Mouse (Mus musculus): ENCODE data around the gene Ccdc106. TPM values are rescaled to one million over a fixed set of nuclear protein-coding genes. Genes with fewer than 3 reads are reported as not detected.
"Not testable (repeated sequence)": the region's sequence is repeated elsewhere in the genome, so short reads cannot be mapped to it uniquely, and the experiment has no call there.

Ccdc106 gene
- total RNA-seq, 2 experiments from 2014 or later: 53.3 to 59.1 TPM

DNA sequence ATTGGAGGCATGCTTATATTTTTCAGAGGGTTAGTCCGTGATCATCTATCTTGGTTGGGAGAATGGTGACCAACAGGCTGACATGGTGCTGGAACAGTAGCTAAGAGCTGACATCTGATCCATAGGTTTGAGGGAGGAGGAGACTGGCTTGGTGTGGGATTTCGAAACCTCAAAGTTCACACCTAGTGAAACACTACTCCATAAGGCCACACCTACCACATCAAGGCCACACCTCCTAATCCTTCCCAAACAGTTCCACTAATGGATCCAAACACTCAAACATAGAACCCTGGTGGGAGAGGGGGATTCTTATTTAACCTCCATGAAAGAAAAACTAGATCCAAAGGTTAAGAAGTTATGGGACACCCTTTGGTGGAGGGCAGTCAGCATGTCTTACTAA lies 3.4 kb upstream of the Ccdc106 start:
- TF ChIP-seq CTCF (IDR thresholded peaks at IDR 0.05): no peak
- no peak for DNase-seq (ENCODE audit: extremely low spot score in 1 of 2, low spot score in 2 of 2)
- intact Hi-C loops (cut with DNase I): no loop called here

DNA sequence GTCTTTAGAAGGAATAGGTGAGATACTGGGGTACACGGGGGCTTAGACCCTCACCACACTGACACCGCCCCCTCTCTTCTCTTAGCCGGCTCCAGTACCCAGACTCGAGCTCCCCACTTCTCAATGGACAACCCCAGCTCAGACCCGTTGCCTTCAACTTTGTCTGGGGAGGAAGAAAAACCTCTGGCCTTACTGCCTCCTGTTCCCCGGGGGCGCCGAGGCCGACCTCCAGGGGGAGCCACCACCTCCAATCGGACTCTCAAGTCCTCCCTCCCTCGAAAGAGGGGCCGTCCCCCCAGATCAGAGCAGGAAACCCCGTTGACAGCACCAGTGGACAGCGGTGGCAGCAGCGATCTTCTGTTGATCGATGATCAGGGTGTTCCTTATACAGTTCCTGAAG lies 3.0 kb upstream of the Ccdc106 start:
- Histone ChIP-seq H3K27ac (no peak overlapping the region), H3K4me3 (no peak overlapping the region)
- TF ChIP-seq CTCF (IDR thresholded peaks at IDR 0.05): peak; percentile 22
- DNase-seq (ENCODE audit: extremely low spot score in 1 of 2, low spot score in 2 of 2): no peak
- intact Hi-C loops (cut with DNase I): no loop called here

More for the DNA sequence above, 3.4 kb upstream of the Ccdc106 start:
- H3K27ac ChIP-seq: no peak overlapping the region
- no peak overlapping the region for H3K4me3 ChIP-seq

DNA sequence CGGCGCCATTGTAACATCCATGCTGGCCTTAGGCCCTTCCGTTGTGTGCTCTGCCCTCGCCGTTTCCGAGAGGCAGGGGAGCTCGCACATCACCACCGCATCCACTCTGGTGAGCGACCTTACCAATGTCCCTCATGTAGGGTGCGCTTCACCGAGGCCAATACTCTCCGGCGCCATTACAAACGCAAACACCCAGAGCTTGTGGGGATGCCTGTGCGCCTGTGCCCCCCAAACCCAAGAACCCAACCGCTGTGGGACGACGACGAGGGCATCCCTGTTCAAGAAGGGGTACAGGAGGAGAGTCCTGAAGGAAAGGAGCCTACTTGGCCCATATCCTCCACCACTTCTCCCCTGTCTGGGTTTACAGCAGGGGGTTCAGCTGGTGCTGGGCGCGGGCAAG lies 2.4 kb upstream of the Ccdc106 start:
- DNase-seq (ENCODE audit: extremely low spot score in 1 of 2, low spot score in 2 of 2): no peak
- intact Hi-C loops (cut with DNase I): no loop called here
- Histone ChIP-seq H3K4me3 (no peak overlapping the region), H3K27ac (no peak overlapping the region)
- TF ChIP-seq CTCF (IDR thresholded peaks at IDR 0.05): no peak

DNA sequence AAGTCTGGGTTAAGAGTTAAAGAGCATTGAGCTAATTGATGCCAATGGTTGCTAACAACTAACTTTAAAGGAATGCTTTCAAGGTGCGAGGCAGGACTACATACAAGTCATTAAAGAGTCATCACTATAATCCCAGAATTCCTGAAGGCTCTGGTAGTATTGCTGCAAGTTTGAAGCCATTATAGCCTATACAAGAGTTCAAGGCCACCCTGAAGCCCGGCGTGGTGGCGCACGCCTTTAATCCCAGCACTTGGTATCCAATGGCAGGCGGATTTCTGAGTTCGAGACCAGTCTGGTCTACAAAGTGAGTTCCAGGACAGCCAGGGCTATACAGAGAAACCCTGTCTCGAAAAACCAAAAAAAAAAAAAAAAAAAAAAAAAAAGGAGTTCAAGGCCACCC lies 777 bp upstream of the Ccdc106 start:
- intact Hi-C loops (cut with DNase I): not testable (repeated sequence)

DNA sequence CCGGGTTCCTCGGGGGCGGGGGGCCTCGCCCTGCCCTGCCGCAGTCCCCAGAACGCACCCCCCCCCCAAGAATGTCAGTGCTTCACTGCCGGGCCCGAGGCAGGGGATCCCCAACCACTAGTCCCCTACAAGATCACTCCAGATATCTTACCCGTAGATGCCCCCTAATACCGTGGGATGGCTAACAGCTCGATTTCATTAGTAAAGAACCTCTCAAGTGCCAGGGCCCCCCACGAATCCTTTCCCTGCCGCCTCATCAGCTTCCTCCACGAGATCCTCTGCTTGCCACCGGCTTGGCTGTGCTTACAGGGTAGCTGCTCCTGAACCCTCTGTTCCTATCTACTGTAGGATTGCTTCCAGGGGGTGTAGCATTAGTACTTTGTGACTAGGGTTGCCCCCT lies 332 bp downstream of the Ccdc106 start:
- Histone ChIP-seq H3K27ac (peak overlapping the region; percentile 96), H3K4me3 (peak overlapping the region; percentile 76)
- TF ChIP-seq CTCF (IDR thresholded peaks at IDR 0.05): no peak
- DNase-seq (ENCODE audit: extremely low spot score in 1 of 2, low spot score in 2 of 2): no peak
- intact Hi-C loops (cut with DNase I): loop anchor here (2.0 kb wide), 2 partner anchors 16 to 40 kb away; no protein-coding TSS in a partner anchor

More for the DNA sequence above, 777 bp upstream of the Ccdc106 start:
- DNase-seq (ENCODE audit: extremely low spot score in 1 of 2, low spot score in 2 of 2): not testable (repeated sequence)
- H3K27ac ChIP-seq: peak overlapping the region; percentile 51
- H3K4me3 ChIP-seq: peak overlapping the region; percentile 76

DNA sequence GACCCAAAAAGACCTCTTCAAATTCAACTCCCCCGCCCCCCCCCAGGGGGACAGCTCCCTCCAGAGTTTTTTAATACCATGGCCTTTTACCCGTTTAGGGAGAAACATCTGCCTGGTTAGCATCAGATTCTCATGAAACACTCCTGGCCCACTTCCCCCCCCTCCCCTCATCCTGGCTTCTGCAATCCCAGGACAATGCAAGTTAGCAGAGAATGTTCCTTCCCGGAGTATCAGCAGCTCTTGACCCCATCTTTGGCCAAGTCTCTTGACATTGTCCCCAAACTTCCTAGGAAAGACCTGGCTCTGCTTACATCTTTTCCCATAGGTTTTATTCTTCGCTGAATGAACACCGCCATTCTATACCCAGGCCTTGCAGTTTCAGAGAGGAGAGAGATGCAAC lies 844 bp downstream of the Ccdc106 start:
- no peak for DNase-seq (ENCODE audit: extremely low spot score in 1 of 2, low spot score in 2 of 2)
- peak overlapping the region; percentile 96; the same call in 1 of the 2 replicates for H3K27ac ChIP-seq
- peak overlapping the region; percentile 76 for H3K4me3 ChIP-seq
- intact Hi-C loops (cut with DNase I): loop anchor here (2.0 kb wide), 2 partner anchors 16 to 40 kb away; no protein-coding TSS in a partner anchor
- no peak for TF ChIP-seq CTCF (IDR thresholded peaks at IDR 0.05)

DNA sequence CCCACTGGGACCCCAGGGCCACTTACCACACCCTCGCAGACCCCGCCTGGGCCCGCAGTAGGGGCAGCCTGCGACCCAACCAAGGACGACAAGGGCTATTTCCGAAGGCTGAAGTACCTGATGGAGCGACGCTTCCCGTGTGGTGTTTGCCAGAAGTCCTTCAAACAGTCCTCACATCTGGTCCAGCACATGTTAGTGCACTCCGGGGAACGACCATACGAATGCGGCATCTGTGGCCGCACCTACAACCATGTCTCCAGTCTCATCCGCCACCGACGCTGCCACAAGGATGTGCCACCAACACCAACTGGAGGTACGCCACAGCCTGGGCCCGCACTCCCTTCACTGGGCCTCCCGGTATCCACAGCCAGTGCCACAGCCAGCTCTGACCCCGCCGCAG lies 9.2 kb downstream of the Ccdc106 start:
- TF ChIP-seq CTCF (IDR thresholded peaks at IDR 0.05): no peak
- no peak for DNase-seq (ENCODE audit: extremely low spot score in 1 of 2, low spot score in 2 of 2)
- intact Hi-C loops (cut with DNase I): no loop called here
- Histone ChIP-seq H3K27ac (no peak overlapping the region), H3K4me3 (no peak overlapping the region)

DNA sequence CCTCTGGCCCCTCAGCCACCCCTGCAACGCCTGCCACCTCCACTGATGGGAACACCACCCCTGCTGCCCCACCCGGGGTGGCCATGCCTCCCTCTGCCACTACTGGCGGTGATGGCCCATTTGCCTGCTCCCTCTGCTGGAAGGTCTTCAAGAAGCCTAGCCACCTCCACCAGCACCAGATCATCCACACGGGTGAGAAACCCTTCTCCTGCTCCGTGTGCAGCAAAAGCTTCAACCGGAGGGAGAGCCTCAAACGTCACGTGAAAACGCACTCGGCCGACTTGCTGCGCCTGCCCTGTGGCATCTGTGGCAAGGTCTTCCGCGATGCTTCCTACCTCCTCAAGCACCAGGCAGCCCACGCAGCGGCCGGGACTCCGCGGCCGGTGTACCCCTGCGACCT lies 9.6 kb downstream of the Ccdc106 start:
- no peak for TF ChIP-seq CTCF (IDR thresholded peaks at IDR 0.05)

DNA sequence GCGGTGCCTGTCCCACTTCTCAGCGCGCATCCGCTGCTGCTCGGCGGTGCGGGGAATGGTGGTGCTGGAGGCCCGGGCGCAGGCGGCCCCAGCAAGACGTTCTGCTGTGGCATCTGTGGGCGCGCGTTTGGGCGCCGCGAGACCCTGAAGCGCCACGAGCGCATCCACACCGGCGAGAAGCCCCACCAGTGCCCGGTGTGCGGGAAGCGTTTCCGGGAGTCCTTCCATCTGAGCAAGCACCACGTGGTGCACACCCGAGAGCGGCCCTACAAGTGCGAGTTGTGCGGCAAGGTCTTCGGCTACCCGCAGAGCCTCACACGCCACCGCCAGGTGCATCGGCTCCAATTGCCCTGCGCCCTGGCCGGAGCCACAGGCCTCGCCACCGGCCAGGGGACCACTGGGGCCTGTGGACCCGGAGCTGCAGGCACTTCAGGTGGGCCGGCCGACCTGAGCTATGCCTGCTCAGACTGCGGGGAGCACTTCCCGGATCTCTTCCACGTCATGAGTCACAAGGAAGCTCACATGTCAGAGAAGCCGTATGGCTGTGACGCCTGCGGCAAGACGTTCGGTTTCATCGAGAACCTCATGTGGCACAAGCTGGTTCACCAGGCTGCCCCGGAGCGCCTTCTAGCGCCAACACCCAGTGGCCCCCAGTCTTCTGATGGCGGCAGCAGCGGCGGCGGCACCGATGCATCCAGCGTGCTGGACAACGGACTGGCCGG lies 10.4 kb downstream of the Ccdc106 start:
- Histone ChIP-seq H3K27ac (no peak overlapping the region), H3K4me3 (no peak overlapping the region)
- DNase-seq (ENCODE audit: extremely low spot score in 1 of 2, low spot score in 2 of 2): no peak
- TF ChIP-seq CTCF (IDR thresholded peaks at IDR 0.05): no peak
- intact Hi-C loops (cut with DNase I): no loop called here

More for the DNA sequence above, 9.6 kb downstream of the Ccdc106 start:
- DNase-seq (ENCODE audit: extremely low spot score in 1 of 2, low spot score in 2 of 2): no peak
- Histone ChIP-seq H3K27ac (no peak overlapping the region), H3K4me3 (no peak overlapping the region)
- intact Hi-C loops (cut with DNase I): no loop called here

DNA sequence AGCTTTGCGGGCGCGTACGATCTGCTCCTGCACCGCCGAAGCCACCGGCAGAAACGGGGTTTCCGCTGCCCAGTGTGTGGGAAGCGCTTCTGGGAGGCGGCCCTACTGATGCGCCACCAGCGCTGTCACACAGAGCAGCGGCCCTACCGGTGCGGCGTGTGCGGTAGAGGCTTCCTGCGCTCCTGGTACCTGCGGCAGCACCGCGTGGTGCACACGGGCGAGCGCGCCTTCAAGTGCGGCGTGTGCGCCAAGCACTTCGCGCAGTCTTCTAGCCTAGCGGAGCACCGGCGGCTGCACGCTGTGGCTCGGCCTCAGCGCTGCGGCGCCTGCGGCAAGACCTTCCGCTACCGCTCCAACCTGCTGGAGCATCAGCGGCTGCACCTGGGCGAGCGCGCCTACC lies 11.1 kb downstream of the Ccdc106 start:
- DNase-seq (ENCODE audit: extremely low spot score in 1 of 2, low spot score in 2 of 2): no peak
- intact Hi-C loops (cut with DNase I): no loop called here
- H3K4me3 ChIP-seq: no peak overlapping the region
- no peak for TF ChIP-seq CTCF (IDR thresholded peaks at IDR 0.05)
- no peak overlapping the region for H3K27ac ChIP-seq

DNA sequence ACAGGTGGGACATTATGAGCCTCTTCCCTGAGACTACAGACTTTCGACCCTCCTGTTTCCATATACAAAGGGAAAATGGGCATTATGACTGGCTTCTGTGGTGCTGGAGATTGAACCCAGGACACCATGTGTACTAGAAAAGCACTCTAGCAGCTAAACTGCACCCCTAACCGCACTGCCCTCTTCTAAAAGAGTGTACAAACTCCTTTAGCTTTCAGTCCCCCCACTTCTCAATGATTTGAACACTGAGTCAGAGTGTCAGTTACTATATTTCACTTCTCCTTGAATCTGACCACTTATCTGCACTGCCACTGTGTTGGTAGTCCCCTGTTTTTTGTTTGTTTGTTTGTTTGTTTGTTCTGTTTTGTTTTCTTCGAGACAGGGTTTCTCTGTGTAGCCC lies 13.5 kb downstream of the Ccdc106 start, which contains the start of gene 4632433K11Rik:
Gene 4632433K11Rik (plus strand): TSS at position 301 of the 400 bp plus-strand sequence.
- Histone ChIP-seq H3K4me3 (no peak within 1 kb of the TSS), H3K27ac (no peak within 1 kb of the TSS)
- DNase-seq (ENCODE audit: extremely low spot score in 1 of 2, low spot score in 2 of 2): no peak
- no peak for TF ChIP-seq CTCF (IDR thresholded peaks at IDR 0.05)
- intact Hi-C loops (cut with DNase I): no loop called here

DNA sequence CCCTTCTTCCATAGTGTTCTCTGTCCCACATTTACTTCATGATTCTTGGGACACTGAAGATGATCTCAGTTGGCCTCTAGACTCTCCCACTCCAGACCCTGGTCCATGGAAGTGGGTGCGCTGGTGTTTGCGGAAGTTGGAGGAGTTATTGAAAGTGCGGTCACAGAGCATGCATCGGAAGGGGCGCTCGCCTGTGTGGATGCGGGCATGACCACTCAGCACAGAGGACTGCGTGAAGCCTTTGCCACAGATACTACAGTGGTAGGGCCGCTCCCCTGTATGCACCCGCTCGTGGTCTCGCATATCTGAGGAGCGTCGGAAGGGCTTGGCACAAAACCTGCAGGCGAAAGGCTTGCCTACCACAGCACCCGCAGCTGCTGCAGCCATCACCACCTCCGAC lies 15.3 kb downstream of the Ccdc106 start:
- intact Hi-C loops (cut with DNase I): loop anchor here (2.0 kb wide), 1 partner anchor 15 kb away; the partner anchor contains the start of genes Ccdc106 and Zfp865
- TF ChIP-seq CTCF (IDR thresholded peaks at IDR 0.05): no peak
- Histone ChIP-seq H3K27ac (no peak overlapping the region), H3K4me3 (no peak overlapping the region)
- no peak for DNase-seq (ENCODE audit: extremely low spot score in 1 of 2, low spot score in 2 of 2)

DNA sequence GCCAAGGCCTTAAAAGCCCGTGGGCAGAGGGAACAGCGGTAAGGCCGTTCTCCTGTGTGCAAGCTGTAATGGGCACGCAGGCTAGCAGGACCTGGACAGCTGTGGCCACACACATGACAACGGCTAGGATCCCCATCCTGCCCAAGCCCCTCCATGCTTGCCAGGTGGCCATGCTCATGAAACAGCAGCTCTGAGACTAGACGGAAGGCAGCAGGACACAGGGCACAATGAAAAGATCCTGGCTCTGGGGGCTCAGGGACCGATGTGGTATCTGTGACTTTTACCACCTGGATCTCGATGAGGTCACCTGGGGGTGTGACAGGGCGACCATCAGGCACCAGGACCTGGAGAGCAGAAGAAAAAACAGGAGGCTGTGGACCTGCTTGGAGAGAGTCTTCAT lies 15.8 kb downstream of the Ccdc106 start:
- no peak for TF ChIP-seq CTCF (IDR thresholded peaks at IDR 0.05)
- DNase-seq (ENCODE audit: extremely low spot score in 1 of 2, low spot score in 2 of 2): no peak
- Histone ChIP-seq H3K27ac (no peak overlapping the region), H3K4me3 (no peak overlapping the region)
- intact Hi-C loops (cut with DNase I): loop anchor here (2.0 kb wide), 1 partner anchor 15 kb away; the partner anchor contains the start of genes Ccdc106 and Zfp865

All from left cerebral cortex, adult 2 months (tissue).